Mouse (Mus musculus) hindbrain, embryonic 11.5 days (tissue): ENCODE results near the gene Plekha6. TPM values are rescaled to one million over a fixed set of nuclear protein-coding genes. Genes with fewer than 3 reads are reported as not detected.

Experiments used
- ATAC-seq: fragments of 200-750 bp; cut with Nextera tagmentation; 2 replicates; pipeline ENCODE4 v1.8.0; 2017; ENCODE audit warnings: mild to moderate bottlenecking, moderate TSS enrichment, moderate library complexity; ENCODE audit not compliant: low FRiP score
- DNase-seq: peaks from one replicate; pipeline ENCODE4 v3.0.0-alpha.2; 2015; ENCODE audit warnings: low spot score
- H3K27ac ChIP-seq: fragments of 300-500 bp; sonication (generic); 2 replicates; pipeline ENCODE4 v1.5.1; 2014; ENCODE audit warnings: mild to moderate bottlenecking, low read depth, low read length
- H3K27me3 ChIP-seq: fragments of 300-500 bp; sonication (generic); 2 replicates; pipeline ENCODE4 v1.6.1; 2014; ENCODE audit warnings: mild to moderate bottlenecking, low read length, moderate library complexity, mixed read lengths; ENCODE audit not compliant: control insufficient read depth, insufficient read depth
- H3K36me3 ChIP-seq: fragments of 300-500 bp; sonication (generic); 2 replicates; pipeline ENCODE4 v1.6.1; 2014; ENCODE audit warnings: mild to moderate bottlenecking, low read length, moderate library complexity, mixed read lengths; ENCODE audit not compliant: control insufficient read depth, insufficient read depth
- H3K4me1 ChIP-seq: fragments of 300-500 bp; sonication (generic); replicated peaks from 2 replicates; pipeline ENCODE4 v1.6.1; 2014; ENCODE audit warnings: low read length, mixed read lengths; ENCODE audit not compliant: control insufficient read depth, insufficient read depth
- H3K4me2 ChIP-seq: fragments of 300-500 bp; sonication (generic); replicated peaks from 2 replicates; pipeline ENCODE4 v1.6.1; 2014; ENCODE audit warnings: mild to moderate bottlenecking, low read depth, low read length
- H3K4me3 ChIP-seq: fragments of 300-500 bp; sonication (generic); 2 replicates; pipeline ENCODE4 v1.5.1; 2014; ENCODE audit warnings: low read depth, low read length
- H3K9ac ChIP-seq: fragments of 300-500 bp; sonication (generic); 2 replicates; pipeline ENCODE4 v1.6.1; 2014; ENCODE audit warnings: low read depth, low read length
- H3K9me3 ChIP-seq: fragments of 300-500 bp; sonication (generic); 2 replicates; pipeline ENCODE4 v1.6.1; 2016; ENCODE audit warnings: low read length; ENCODE audit not compliant: control insufficient read depth
- WGBS: fragments of 180-500 bp; shearing (Covaris S2); extraction: QIAGEN DNeasy Blood & Tissue Kit; methylation state at CpG from one replicate; pipeline ENCODE4 v1.1.7; 2014; 5-methylcytosine and 5-hydroxymethylcytosine counted together
- polyA plus RNA-seq: library from polyadenylated mRNA; unstranded; fragments of >200 nt; fragmentation: Nextera tagmentation; extraction: Ambion mirVana; gene quantifications from 2 replicates; pipeline ENCODE4 v1.2.1, GENCODE M21; 2014

Plekha6 gene
- polyA plus RNA-seq, 1 experiment from 2014 or later: 22.1 TPM

DNA sequence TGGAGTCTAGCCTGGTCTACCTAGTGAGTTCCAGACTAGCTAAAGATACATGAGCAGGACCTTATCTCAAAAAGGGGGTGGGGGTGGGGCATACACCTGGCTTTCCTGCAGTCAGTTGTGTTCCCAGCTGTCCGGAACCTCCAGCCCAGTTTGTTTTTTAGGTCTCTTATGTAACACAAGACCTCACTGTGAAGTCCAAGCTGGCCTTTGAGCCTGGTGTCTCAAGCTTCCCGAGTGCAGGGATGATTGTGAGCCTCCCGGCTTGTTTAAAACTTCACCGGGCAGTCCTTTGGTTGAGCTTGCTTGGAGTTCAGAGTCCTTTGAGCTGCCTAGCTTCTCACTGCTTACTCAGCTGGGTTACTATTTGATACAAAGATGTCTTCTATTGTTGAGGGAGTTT is 29.9 kb upstream of the Plekha6 start:
- no peaks in the 10 kb centered on the region for H3K9me3 ChIP-seq
- H3K4me3 ChIP-seq: peak overlapping the region; percentile 98
- H3K4me1 ChIP-seq: peaks cover 20% of the 10 kb centered on the region
- no peaks in the 10 kb centered on the region for H3K36me3 ChIP-seq
- DNase-seq: no peak
- no peak for ATAC-seq
- peak overlapping the region; percentile 51 for H3K9ac ChIP-seq
- H3K27ac ChIP-seq: no peak overlapping the region
- 21% methylated on average over 4 of the region's 4 CpGs for WGBS
- H3K27me3 ChIP-seq: no peaks in the 10 kb centered on the region
- H3K4me2 ChIP-seq: peak overlapping the region; percentile 98

- H3K27ac ChIP-seq: no peak overlapping the region
- H3K9me3 ChIP-seq: no peaks in the 10 kb centered on the region
- no peaks in the 10 kb centered on the region for H3K27me3 ChIP-seq
- DNase-seq (no peak), ATAC-seq (no peak)
- H3K4me3 ChIP-seq: peak overlapping the region; percentile 98
- H3K4me1 ChIP-seq: peaks cover 14% of the 10 kb centered on the region
- H3K36me3 ChIP-seq: peaks cover 4% of the 10 kb centered on the region; the same call in 1 of the 2 replicates
- H3K4me2 ChIP-seq: peak overlapping the region; percentile 98
- 74% methylated on average over 4 of the region's 4 CpGs for WGBS
- H3K9ac ChIP-seq: peak overlapping the region; percentile 7; the same call in 1 of the 2 replicates
Measured at GRCm38 (mm10) chr1:133134881-133135280, 29.1 kb upstream of the Plekha6 start.

DNA sequence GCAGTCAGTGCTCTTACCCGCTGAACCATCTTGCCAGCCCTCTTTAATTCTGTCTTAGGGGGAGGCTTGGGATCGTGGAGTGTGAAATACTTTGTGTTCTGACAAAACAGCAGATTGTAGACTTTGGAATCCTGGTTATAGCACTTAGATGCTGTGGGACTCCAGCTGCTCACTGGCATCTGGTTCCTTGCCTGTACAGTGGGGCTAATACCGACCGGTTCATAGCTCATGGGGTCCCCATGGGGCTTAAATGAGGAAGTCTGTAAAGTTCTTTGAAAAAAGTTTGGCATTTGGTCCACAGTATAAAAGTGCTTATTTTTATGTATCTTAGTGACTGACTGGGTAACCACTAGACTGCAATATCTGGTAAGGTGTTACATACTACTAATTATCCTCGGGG is 28.2 kb upstream of the Plekha6 start:
- no peak overlapping the region for H3K4me3 ChIP-seq
- H3K27ac ChIP-seq: no peak overlapping the region
- no peaks in the 10 kb centered on the region for H3K27me3 ChIP-seq
- no peak for ATAC-seq
- WGBS: 79% methylated on average over 5 of the region's 5 CpGs
- no peak for DNase-seq
- no peak overlapping the region for H3K9ac ChIP-seq
- H3K36me3 ChIP-seq: peaks cover 7% of the 10 kb centered on the region; the same call in 1 of the 2 replicates
- H3K4me2 ChIP-seq: peak overlapping the region; percentile 17; the same call in 1 of the 2 replicates
- H3K4me1 ChIP-seq: peaks cover 12% of the 10 kb centered on the region
- no peaks in the 10 kb centered on the region for H3K9me3 ChIP-seq

DNA sequence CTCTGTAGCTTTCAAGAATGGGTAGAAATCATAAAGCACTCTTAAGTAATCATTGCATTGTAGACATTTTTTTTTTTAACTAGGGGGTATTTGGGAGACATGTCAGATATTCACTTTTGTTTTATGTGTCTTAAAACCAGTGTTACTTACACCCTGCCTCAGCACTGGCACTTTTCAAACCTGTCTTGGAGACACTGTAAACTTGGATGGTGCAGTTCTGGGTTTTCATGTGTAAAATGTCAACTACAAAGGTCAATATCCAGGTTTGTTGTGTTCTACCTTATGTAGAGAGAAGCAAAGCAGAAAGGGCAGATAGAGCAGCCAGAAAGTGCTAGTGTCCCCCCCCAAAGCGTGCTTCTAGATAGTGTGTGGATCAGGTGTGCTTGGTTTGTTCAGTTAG is 25.6 kb upstream of the Plekha6 start:
- Histone ChIP-seq H3K27me3 (no peaks in the 10 kb centered on the region), H3K36me3 (peaks cover 7% of the 10 kb centered on the region; the same call in 1 of the 2 replicates), H3K9ac (no peak overlapping the region), H3K9me3 (no peaks in the 10 kb centered on the region), H3K4me3 (no peak overlapping the region), H3K4me2 (no peak overlapping the region), H3K27ac (no peak overlapping the region), H3K4me1 (peaks cover 5% of the 10 kb centered on the region)
- DNase-seq: no peak
- ATAC-seq: no peak
- WGBS: 93% methylated on average over 1 of the region's 1 CpGs

- Histone ChIP-seq H3K4me1 (no peaks in the 10 kb centered on the region), H3K9me3 (no peaks in the 10 kb centered on the region), H3K36me3 (no peaks in the 10 kb centered on the region), H3K27ac (no peak overlapping the region), H3K27me3 (no peaks in the 10 kb centered on the region), H3K4me2 (no peak overlapping the region), H3K4me3 (no peak overlapping the region), H3K9ac (no peak overlapping the region)
- DNase-seq (peak; percentile 78), ATAC-seq (peak; percentile 47; the same call in 1 of the 2 replicates)
- WGBS: 63% methylated on average over 20 of the region's 22 CpGs
Measured at GRCm38 (mm10) chr1:133146014-133147009, 17.7 kb upstream of the Plekha6 start.

GRCm38 (mm10) chr1:133147324-133147723 is 16.7 kb upstream of the Plekha6 start:
- H3K27me3 ChIP-seq: no peaks in the 10 kb centered on the region
- ATAC-seq (no peak), DNase-seq (no peak)
- no peaks in the 10 kb centered on the region for H3K9me3 ChIP-seq
- no peak overlapping the region for H3K4me3 ChIP-seq
- WGBS: 76% methylated on average over 5 of the region's 5 CpGs
- H3K4me1 ChIP-seq: no peaks in the 10 kb centered on the region
- H3K36me3 ChIP-seq: no peaks in the 10 kb centered on the region
- H3K27ac ChIP-seq: no peak overlapping the region
- no peak overlapping the region for H3K9ac ChIP-seq
- no peak overlapping the region for H3K4me2 ChIP-seq

GRCm38 (mm10) chr1:133148122-133148521 is 15.9 kb upstream of the Plekha6 start:
- DNase-seq (no peak), ATAC-seq (no peak)
- Histone ChIP-seq H3K9ac (no peak overlapping the region), H3K9me3 (no peaks in the 10 kb centered on the region), H3K27me3 (no peaks in the 10 kb centered on the region), H3K4me1 (no peaks in the 10 kb centered on the region), H3K27ac (no peak overlapping the region), H3K4me2 (no peak overlapping the region), H3K36me3 (no peaks in the 10 kb centered on the region), H3K4me3 (no peak overlapping the region)
- 93% methylated on average over 8 of the region's 8 CpGs for WGBS

GRCm38 (mm10) chr1:133150556-133150955 is 13.5 kb upstream of the Plekha6 start:
- H3K9me3 ChIP-seq: no peaks in the 10 kb centered on the region
- no peak overlapping the region for H3K4me3 ChIP-seq
- no peak overlapping the region for H3K9ac ChIP-seq
- no peak overlapping the region for H3K4me2 ChIP-seq
- no peaks in the 10 kb centered on the region for H3K4me1 ChIP-seq
- WGBS: 89% methylated on average over 2 of the region's 2 CpGs
- H3K27me3 ChIP-seq: no peaks in the 10 kb centered on the region
- H3K36me3 ChIP-seq: no peaks in the 10 kb centered on the region
- no peak overlapping the region for H3K27ac ChIP-seq
- no peak for ATAC-seq
- no peak for DNase-seq

DNA sequence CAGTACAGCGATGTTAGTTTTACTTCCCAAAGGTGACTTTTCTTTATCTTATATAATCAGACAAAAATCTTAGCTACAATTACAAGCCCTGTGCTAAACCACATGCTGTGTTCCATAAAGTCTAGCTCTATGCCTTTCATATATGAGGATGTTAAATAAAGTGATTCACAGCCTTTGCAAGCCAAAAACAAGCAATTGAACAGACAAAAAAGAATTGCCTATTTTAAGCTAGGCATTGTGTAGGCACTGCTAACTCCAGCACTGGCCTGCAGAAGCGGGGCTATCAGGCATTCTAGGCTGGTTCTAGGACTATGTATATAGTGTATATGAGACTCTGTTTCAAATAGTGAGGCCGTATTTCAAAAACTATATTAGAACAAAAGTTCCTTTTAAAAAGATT is 11.8 kb upstream of the Plekha6 start:
- DNase-seq: no peak
- Histone ChIP-seq H3K9ac (no peak overlapping the region), H3K27ac (no peak overlapping the region), H3K4me1 (no peaks in the 10 kb centered on the region), H3K27me3 (no peaks in the 10 kb centered on the region), H3K4me2 (no peak overlapping the region), H3K36me3 (no peaks in the 10 kb centered on the region), H3K4me3 (no peak overlapping the region), H3K9me3 (no peaks in the 10 kb centered on the region)
- no peak for ATAC-seq
- 89% methylated on average over 3 of the region's 3 CpGs for WGBS
